Mouse (Mus musculus) thymus, adult 18-20 months (tissue): ENCODE data around the gene Six1.
A peak's percentile ranks its signal among the peaks of the same experiment; 100 is the strongest.
"Not testable (repeated sequence)": the region's sequence is repeated elsewhere in the genome, so short reads cannot be mapped to it uniquely, and the experiment has no call there.

Experiments used
- DNase-seq, 2 experiments: peaks; one replicate each; pipeline ENCODE4 v3.0.0; 2022; ENCODE audit warnings: mixed read lengths in 2 of 2

Six1 gene

GRCm38 (mm10) chr12:73032665-73033064, 21.0 kb downstream of the Six1 start:
- no peak for DNase-seq

- no peak for DNase-seq
Observed at GRCm38 (mm10) chr12:73031315-73031714, 22.4 kb downstream of the Six1 start.

GRCm38 (mm10) chr12:73025490-73025889, 28.2 kb downstream of the Six1 start:
- DNase-seq, result no peak

- DNase-seq, result no peak
Observed at GRCm38 (mm10) chr12:73020941-73021340, 32.7 kb downstream of the Six1 start.

- DNase-seq, result no peak
Observed at GRCm38 (mm10) chr12:73020422-73020821, 33.3 kb downstream of the Six1 start.

- no peak for DNase-seq
Observed at GRCm38 (mm10) chr12:73018838-73019237, 34.8 kb downstream of the Six1 start.

GRCm38 (mm10) chr12:73016171-73016570, 37.5 kb downstream of the Six1 start:
- no peak for DNase-seq

- DNase-seq, result peak in 1 of 2 experiments; percentile 13
Observed at GRCm38 (mm10) chr12:73014311-73014710, 39.4 kb downstream of the Six1 start.

GRCm38 (mm10) chr12:73012824-73013223, 40.9 kb downstream of the Six1 start:
- DNase-seq, result no peak

GRCm38 (mm10) chr12:73012136-73012785, 41.4 kb downstream of the Six1 start:
- DNase-seq, result no peak

GRCm38 (mm10) chr12:73002903-73003302, 50.8 kb downstream of the Six1 start:
- DNase-seq, result not testable (repeated sequence)

GRCm38 (mm10) chr12:73002281-73002680, 51.4 kb downstream of the Six1 start:
- DNase-seq, result peak; percentile 10 to 16

- no peak for DNase-seq
Observed at GRCm38 (mm10) chr12:72998105-72999001, 55.3 kb downstream of the Six1 start.

- no peak for DNase-seq
Observed at GRCm38 (mm10) chr12:72996646-72997045, 57.0 kb downstream of the Six1 start.
